9 mouse cellular contexts compared by ENCODE assay signal in genomic region chr1:176098685-176099320, GRCm38 (mm10).
DNase-seq lines count a peak whose midpoint lies in the region; TF ChIP-seq lines count a peak whose summit lies in the region.
"Had no signal": no experiment of that assay in that cellular context is flagged by ENCODE, and none has a peak within 500 bp of the region (broad histone marks: within the 10 kb centered on the region; RNA-seq: fewer than 3 reads in every experiment).

No protein-coding gene starts in this region.

- H3K4me1 ChIP-seq in olfactory bulb, adult 2 months (ENCODE audit: control insufficient read depth, insufficient read depth, low read length), result no peaks in the 10 kb centered on the region
- no peaks in the 10 kb centered on the region for H3K4me1 ChIP-seq in lung, adult 2 months (ENCODE audit: control insufficient read depth, insufficient read depth, low read length)
- H3K4me1 ChIP-seq: liver, embryonic 15.5 days had no signal

- peak overlapping the region; percentile 67 for H3K27ac ChIP-seq in olfactory bulb, adult 2 months (ENCODE audit: insufficient read depth, low read depth, low read length)
- H3K27ac ChIP-seq: liver, embryonic 15.5 days had no signal

- no peak overlapping the region for H3K4me3 ChIP-seq in olfactory bulb, adult 2 months (ENCODE audit: insufficient read depth, low read depth, low read length)
- H3K4me3 ChIP-seq in lung, adult 2 months (replicated peaks; ENCODE audit: extremely low read depth, low read depth, low read length), result no peak overlapping the region
- H3K4me3 ChIP-seq: liver, embryonic 15.5 days had no signal

- WGBS in olfactory bulb, adult 2 months, result 14% methylated on average over 7 of the region's 7 CpGs
- 40% methylated on average over 7 of the region's 7 CpGs for WGBS in lung, adult 2 months

- intact Hi-C loops in gastrocnemius, postnatal 36 days (cut with DNase I), result no loop called here

- no peak for TF ChIP-seq POLR2A in olfactory bulb, adult 2 months (IDR thresholded peaks at IDR 0.05; ENCODE audit: insufficient read depth, low read depth, low read length)
- TF ChIP-seq POLR2A in lung, adult 2 months (IDR thresholded peaks at IDR 0.05; ENCODE audit: borderline replicate concordance, extremely low read depth, low read depth, low read length), result no peak

- DNase-seq in layer of hippocampus, adult 11-12 months (ENCODE audit: low spot score), result peak; percentile 40
- DNase-seq in layer of hippocampus, adult 9-10 months (ENCODE audit: low spot score), result no peak
- peak; percentile 29 for DNase-seq in forelimb bud, embryonic 11.5 days (ENCODE audit: low read depth, low spot score)
- DNase-seq in left cerebral cortex, adult 11 months (ENCODE audit: low spot score), result peak; percentile 28
- DNase-seq in gastrocnemius, postnatal 36 days, result no peak
- no peak for DNase-seq in c-Kit-positive CD71-positive TER-119-positive erythroid progenitor cells, embryonic 14.5 days (ENCODE audit: low spot score)
- DNase-seq in lung, adult 2 months, result no peak

- no peak for TF ChIP-seq CTCF in olfactory bulb, adult 2 months (IDR thresholded peaks at IDR 0.05; ENCODE audit: insufficient read depth, low read depth, low read length)
- TF ChIP-seq CTCF in lung, adult 2 months (IDR thresholded peaks at IDR 0.05; ENCODE audit: insufficient read depth, low read length), result no peak

Comparison
In these comparisons a context has a peak if more than half of its experiments do, and no peak if none do; other contexts are left out.
1. DNase-seq: peak in layer of hippocampus, adult 11-12 months (single experiment), forelimb bud, embryonic 11.5 days (single experiment) and left cerebral cortex, adult 11 months (single experiment); none in layer of hippocampus, adult 9-10 months (single experiment), gastrocnemius, postnatal 36 days (0 of 2), c-Kit-positive CD71-positive TER-119-positive erythroid progenitor cells, embryonic 14.5 days (single experiment) and lung, adult 2 months (single experiment).